Mouse (Mus musculus) intestine, postnatal 0 days (tissue): ENCODE data around the gene Ephb2. TPM values are rescaled to one million over a fixed set of nuclear protein-coding genes. Genes with fewer than 3 reads are reported as not detected.

ENCODE experiments used
- ATAC-seq: fragments of 200-750 bp; cut with Nextera tagmentation; 2 replicates; pipeline ENCODE4 v1.8.0; 2017; ENCODE audit warnings: mild to moderate bottlenecking, moderate TSS enrichment, moderate library complexity
- H3K27ac ChIP-seq: fragments of 300-500 bp; sonication (generic); 2 replicates; pipeline ENCODE4 v1.5.1; 2014; ENCODE audit warnings: mild to moderate bottlenecking, low read depth, low read length, moderate library complexity
- H3K27me3 ChIP-seq: fragments of 300-500 bp; sonication (generic); replicated peaks from 2 replicates; pipeline ENCODE4 v1.6.1; 2014; ENCODE audit warnings: low read length, mixed read lengths; ENCODE audit not compliant: control insufficient read depth, insufficient read depth
- H3K36me3 ChIP-seq: fragments of 300-500 bp; sonication (generic); 2 replicates; pipeline ENCODE4 v1.6.1; 2014; ENCODE audit warnings: mild to moderate bottlenecking, moderate library complexity; ENCODE audit not compliant: control insufficient read depth, insufficient read depth
- H3K4me1 ChIP-seq: fragments of 300-500 bp; sonication (generic); replicated peaks from 2 replicates; pipeline ENCODE4 v1.6.1; 2014; ENCODE audit warnings: antibody characterized with exemption, low read length, mixed read lengths; ENCODE audit not compliant: control insufficient read depth, insufficient read depth
- H3K4me2 ChIP-seq: fragments of 300-500 bp; sonication (generic); replicated peaks from 2 replicates; pipeline ENCODE4 v1.6.1; 2014; ENCODE audit warnings: low read depth, mild to moderate bottlenecking, moderate library complexity
- H3K4me3 ChIP-seq: fragments of 300-500 bp; sonication (generic); 2 replicates; pipeline ENCODE4 v1.5.1; 2014; ENCODE audit warnings: low read depth, low read length
- H3K9ac ChIP-seq: fragments of 300-500 bp; sonication (generic); 2 replicates; pipeline ENCODE4 v1.6.1; 2014; ENCODE audit warnings: mild to moderate bottlenecking, low read depth, low read length
- H3K9me3 ChIP-seq: fragments of 300-500 bp; sonication (generic); 2 replicates; pipeline ENCODE4 v1.6.1; 2016; ENCODE audit warnings: mixed run types; ENCODE audit not compliant: control insufficient read depth
- CTCF ChIP-seq: sonication (generic); IDR thresholded peaks from 2 replicates; pipeline ENCODE4 v1.5.1; 2016; ENCODE audit warnings: low read depth, mild to moderate bottlenecking, control low read depth, antibody characterized with exemption, moderate library complexity
- WGBS: fragments of 180-500 bp; shearing (Covaris S2); extraction: QIAGEN DNeasy Blood & Tissue Kit; methylation state at CpG from one replicate; pipeline ENCODE4 v1.1.7; 2014; 5-methylcytosine and 5-hydroxymethylcytosine counted together
- polyA plus RNA-seq: library from polyadenylated mRNA; unstranded; fragments of >200 nt; fragmentation: Nextera tagmentation; extraction: Ambion mirVana; gene quantifications from 2 replicates; pipeline ENCODE4 v1.2.1, GENCODE M21; 2015

Ephb2 gene
- polyA plus RNA-seq, 1 experiment from 2014 or later, result 5.7 TPM

GRCm38 (mm10) chr4:136828664-136829569, 6.9 kb downstream of the Ephb2 start:
- ATAC-seq, result no peak
- Histone ChIP-seq H3K27me3 (no peaks in the 10 kb centered on the region), H3K36me3 (peaks cover 7% of the 10 kb centered on the region; the same call in 1 of the 2 replicates), H3K27ac (peak overlapping the region; percentile 21; the same call in 1 of the 2 replicates), H3K4me2 (no peak overlapping the region; the same call in 1 of the 2 replicates), H3K4me3 (no peak overlapping the region), H3K9ac (no peak overlapping the region), H3K9me3 (no peaks in the 10 kb centered on the region), H3K4me1 (peaks cover 6% of the 10 kb centered on the region)
- TF ChIP-seq CTCF, result no peak
- 37% methylated on average over 11 of the region's 11 CpGs for WGBS

DNA sequence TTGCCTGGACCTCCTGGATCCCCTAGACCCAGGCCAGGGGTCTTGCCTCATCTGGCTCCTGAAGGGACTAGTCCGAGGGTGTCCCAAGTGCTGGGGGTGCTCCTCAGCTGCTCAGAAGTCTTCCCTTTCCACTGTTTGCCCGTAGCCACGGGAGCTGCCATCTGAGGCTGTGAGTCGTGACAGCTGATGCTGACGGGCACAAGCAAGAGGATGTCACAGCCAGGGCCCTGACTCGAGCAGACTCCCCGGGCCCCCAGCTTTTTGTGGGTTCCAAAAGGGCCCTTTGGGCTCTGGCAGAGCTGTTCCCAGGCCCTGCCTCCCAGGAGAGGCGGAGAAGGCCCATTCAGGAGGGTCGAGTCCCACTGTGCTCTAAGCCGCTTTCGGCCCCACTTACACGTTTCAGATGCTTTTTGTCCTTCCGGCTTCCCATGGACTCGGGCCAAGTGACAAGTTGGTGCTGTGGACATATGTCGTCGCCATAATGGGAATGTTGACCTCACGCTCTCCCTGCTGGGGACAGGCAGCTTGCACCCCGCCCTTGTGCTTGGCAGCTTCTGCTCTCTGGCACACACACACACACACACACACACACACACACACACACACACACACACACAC, 10.7 kb downstream of the Ephb2 start:
- H3K4me2 ChIP-seq, result no peak overlapping the region
- WGBS, result 82% methylated on average over 18 of the region's 18 CpGs
- H3K4me1 ChIP-seq, result peaks cover 6% of the 10 kb centered on the region
- peaks cover 7% of the 10 kb centered on the region; the same call in 1 of the 2 replicates for H3K36me3 ChIP-seq
- H3K9ac ChIP-seq, result no peak overlapping the region
- no peak overlapping the region for H3K27ac ChIP-seq
- H3K9me3 ChIP-seq, result no peaks in the 10 kb centered on the region
- H3K4me3 ChIP-seq, result no peak overlapping the region
- TF ChIP-seq CTCF, result no peak
- no peaks in the 10 kb centered on the region for H3K27me3 ChIP-seq
- ATAC-seq, result no peak

DNA sequence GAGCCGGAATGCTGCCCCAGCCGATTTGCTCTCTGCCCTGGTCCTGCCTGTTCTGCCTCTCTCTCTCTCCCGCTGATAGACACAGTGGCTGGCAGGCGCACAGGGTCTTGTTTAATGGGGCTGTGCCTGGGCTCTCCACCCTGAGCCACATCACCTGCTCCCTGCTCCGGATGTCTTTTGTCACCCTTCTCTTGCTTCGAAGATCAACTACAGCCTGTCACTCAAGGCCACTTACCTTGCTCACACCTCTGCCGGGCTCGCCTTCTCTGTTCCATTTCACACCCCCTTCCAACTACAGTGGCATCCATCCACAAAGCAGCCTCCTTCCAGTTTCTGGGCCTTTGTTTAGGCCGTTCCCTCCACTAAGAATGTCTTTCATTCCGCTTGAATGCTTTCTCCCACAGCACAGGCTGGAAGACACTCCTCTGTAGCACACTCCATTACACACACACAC, 15.7 kb downstream of the Ephb2 start:
- H3K36me3 ChIP-seq, result no peaks in the 10 kb centered on the region; the same call in 1 of the 2 replicates
- H3K9ac ChIP-seq, result no peak overlapping the region
- no peak for TF ChIP-seq CTCF
- H3K27me3 ChIP-seq, result no peaks in the 10 kb centered on the region
- no peak overlapping the region for H3K4me2 ChIP-seq
- no peak for ATAC-seq
- no peak overlapping the region for H3K27ac ChIP-seq
- no peak overlapping the region for H3K4me3 ChIP-seq
- H3K9me3 ChIP-seq, result no peaks in the 10 kb centered on the region
- H3K4me1 ChIP-seq, result 0 out of 2 replicates have a peak, but pooled peaks cover 7% of the 10 kb centered on the region
- WGBS, result 61% methylated on average over 10 of the region's 10 CpGs

DNA sequence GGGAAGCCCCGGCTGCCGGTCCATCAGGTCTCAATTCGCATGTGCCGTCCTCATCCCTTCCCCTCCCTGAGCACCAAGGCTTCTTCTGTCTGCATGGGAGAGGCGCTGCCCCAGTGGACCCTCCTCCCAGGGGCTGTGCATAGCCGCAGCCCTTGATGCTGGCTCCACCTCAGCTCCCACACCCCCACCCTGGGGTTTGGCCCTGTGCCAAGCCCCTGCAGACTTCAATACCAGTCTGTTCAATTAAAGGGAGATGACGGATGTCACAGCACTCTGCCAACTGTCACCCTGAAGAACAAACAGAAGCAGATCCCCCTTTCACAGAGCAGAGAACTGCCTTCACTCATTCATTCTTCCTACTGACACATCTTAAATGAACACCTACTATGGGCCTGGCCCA, 19.1 kb downstream of the Ephb2 start:
- no peak for TF ChIP-seq CTCF
- Histone ChIP-seq H3K36me3 (no peaks in the 10 kb centered on the region), H3K27ac (no peak overlapping the region), H3K4me1 (0 out of 2 replicates have a peak, but pooled peaks cover 7% of the 10 kb centered on the region), H3K4me3 (no peak overlapping the region), H3K4me2 (no peak overlapping the region), H3K27me3 (no peaks in the 10 kb centered on the region), H3K9ac (0 out of 2 replicates have a peak overlapping the region, but pooled peaks have one; percentile 37), H3K9me3 (no peaks in the 10 kb centered on the region)
- 36% methylated on average over 7 of the region's 7 CpGs for WGBS
- ATAC-seq, result no peak

DNA sequence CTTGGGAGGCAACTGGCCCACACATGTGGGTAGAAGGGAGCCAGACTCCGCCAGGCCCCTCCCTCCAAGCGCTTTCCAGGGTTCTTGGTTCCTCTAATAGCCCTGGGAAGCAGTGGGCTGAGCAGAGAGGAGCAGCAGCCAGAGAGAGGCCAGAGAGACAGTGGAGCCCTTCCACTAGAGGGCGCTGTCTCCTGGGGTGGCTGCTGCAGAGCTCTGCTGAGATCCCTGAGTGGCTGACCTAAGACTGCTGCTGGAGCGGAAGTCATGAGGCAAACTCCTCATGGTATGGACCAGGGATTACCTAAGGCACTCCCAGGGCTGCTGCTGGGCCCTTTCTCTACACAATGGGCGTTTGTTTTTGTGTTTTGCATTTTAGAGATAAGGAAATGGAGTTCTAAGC, 20.4 kb downstream of the Ephb2 start:
- Histone ChIP-seq H3K4me3 (no peak overlapping the region), H3K27ac (no peak overlapping the region), H3K36me3 (no peaks in the 10 kb centered on the region), H3K4me2 (no peak overlapping the region), H3K9ac (no peak overlapping the region), H3K27me3 (no peaks in the 10 kb centered on the region), H3K9me3 (no peaks in the 10 kb centered on the region), H3K4me1 (0 out of 2 replicates have a peak, but pooled peaks cover 7% of the 10 kb centered on the region)
- TF ChIP-seq CTCF, result peak; percentile 88
- peak; percentile 57 for ATAC-seq
- WGBS, result 60% methylated on average over 5 of the region's 5 CpGs

DNA sequence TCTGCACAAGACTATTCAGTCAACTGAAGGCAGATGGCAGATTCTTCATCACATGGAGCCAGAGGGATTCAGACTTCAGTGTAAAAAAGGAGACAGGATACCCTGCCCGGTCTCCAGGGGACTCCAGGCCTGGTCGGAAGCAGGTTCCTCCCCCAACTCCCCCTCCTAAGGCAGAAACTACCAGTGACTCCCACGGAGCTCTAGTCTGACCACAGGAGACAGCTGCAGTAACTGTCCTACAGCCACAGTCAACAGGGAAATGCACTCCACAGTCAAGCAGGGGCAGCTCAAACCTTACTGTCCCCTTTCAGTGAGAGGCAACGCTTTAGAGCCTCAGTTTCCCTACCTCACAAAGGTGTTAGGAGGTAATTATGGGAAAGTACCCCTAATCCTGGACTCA, 23.2 kb downstream of the Ephb2 start:
- Histone ChIP-seq H3K9ac (no peak overlapping the region), H3K4me1 (0 out of 2 replicates have a peak, but pooled peaks cover 7% of the 10 kb centered on the region), H3K9me3 (no peaks in the 10 kb centered on the region), H3K27me3 (no peaks in the 10 kb centered on the region), H3K4me2 (no peak overlapping the region), H3K27ac (no peak overlapping the region), H3K4me3 (no peak overlapping the region), H3K36me3 (no peaks in the 10 kb centered on the region)
- ATAC-seq, result no peak
- 66% methylated on average over 4 of the region's 4 CpGs for WGBS
- no peak for TF ChIP-seq CTCF
